Mouse (Mus musculus) G1E (cell line): Measurements from ENCODE around the gene Deup1. TPM values are rescaled to one million over a fixed set of nuclear protein-coding genes. Genes with fewer than 3 reads are reported as not detected.
"Not testable (repeated sequence)": the region's sequence is repeated elsewhere in the genome, so short reads cannot be mapped to it uniquely, and the experiment has no call there.

Experiments
- ATAC-seq: 2 replicates; pipeline ENCODE4 v1.8.0; 2016; ENCODE audit warnings: mild to moderate bottlenecking; ENCODE audit not compliant: insufficient number of reproducible peaks, poor library complexity, low FRiP score, severe bottlenecking; ENCODE audit errors: extremely low read depth
- DNase-seq: peaks from one replicate; pipeline ENCODE4 v3.0.0; 2012; ENCODE audit warnings: low spot score
- H3K27me3 ChIP-seq: 2 replicates; pipeline ENCODE4 v1.6.1; 2012; ENCODE audit warnings: mild to moderate bottlenecking, low read length, inconsistent platforms; ENCODE audit not compliant: insufficient read depth
- H3K36me3 ChIP-seq: replicated peaks from 2 replicates; pipeline ENCODE3; 2012; ENCODE audit warnings: mild to moderate bottlenecking, inconsistent platforms
- H3K4me1 ChIP-seq: 2 replicates; pipeline ENCODE4 v1.6.1; 2012; ENCODE audit warnings: low read depth, low read length, inconsistent platforms, mixed read lengths; ENCODE audit not compliant: insufficient read depth
- H3K4me3 ChIP-seq: 2 replicates; pipeline ENCODE4 v1.5.1; 2012; ENCODE audit warnings: low read depth, mild to moderate bottlenecking, inconsistent platforms, low read length, moderate library complexity, mixed read lengths
- H3K9me3 ChIP-seq: replicated peaks from 2 replicates; pipeline ENCODE4 v1.6.1; 2012; ENCODE audit warnings: inconsistent platforms
- CTCF ChIP-seq: IDR thresholded peaks from 2 replicates; pipeline ENCODE4 v1.5.1; 2012; ENCODE audit warnings: low read depth, low read length, inconsistent platforms, mixed read lengths
- GATA1 ChIP-seq: IDR thresholded peaks from 2 replicates; pipeline ENCODE4 v1.6.1; 2012; ENCODE audit warnings: borderline replicate concordance, low read length, inconsistent platforms, mixed read lengths
- GATA2 ChIP-seq: IDR thresholded peaks from 2 replicates; pipeline ENCODE4 v1.6.1; 2012; ENCODE audit warnings: low read depth, low read length, inconsistent platforms, borderline replicate concordance
- POLR2AphosphoS5 ChIP-seq: IDR thresholded peaks from 2 replicates; pipeline ENCODE4 v1.6.1; 2012; ENCODE audit warnings: low read depth, low read length, inconsistent platforms; ENCODE audit not compliant: insufficient replicate concordance
- TAL1 ChIP-seq: conservative IDR thresholded peaks from 2 replicates; pipeline ENCODE4 v1.6.1; 2012; ENCODE audit warnings: low read depth, low read length, inconsistent platforms, mixed read lengths
- polyA plus RNA-seq: library from polyadenylated mRNA; stranded (reverse); fragments of >175 nt; gene quantifications from 2 replicates; pipeline ENCODE4 v1.2.3, GENCODE M21; 2012
- total RNA-seq, 2 experiments: library from RNA; stranded (forward) in 1 of 2; stranded (reverse) in 1 of 2; fragments of 200-1000 nt in 1 of 2; fragments of >200 nt in 1 of 2; fragmentation: Nextera tagmentation in 1 of 2; gene quantifications; 2 replicates each; pipeline ENCODE4 v1.2.3; 2014 to 2017

Deup1 gene
- total and polyA plus RNA-seq, 3 experiments, result 0.11 TPM; not detected in 2

GRCm38 (mm10) chr9:15560451-15560850 is 67.3 kb downstream of the Deup1 start:
- no peaks in the 10 kb centered on the region for H3K27me3 ChIP-seq
- no peaks in the 10 kb centered on the region for H3K4me1 ChIP-seq

GRCm38 (mm10) chr9:15553322-15553721 is 74.4 kb downstream of the Deup1 start:
- no peaks in the 10 kb centered on the region for H3K9me3 ChIP-seq
- DNase-seq (no peak), ATAC-seq (no peak)

More at GRCm38 (mm10) chr9:15560451-15560850, 67.3 kb downstream of the Deup1 start:
- H3K9me3 ChIP-seq, result no peaks in the 10 kb centered on the region
- DNase-seq (no peak), ATAC-seq (no peak)
- H3K36me3 ChIP-seq, result no peaks in the 10 kb centered on the region
- TF ChIP-seq TAL1, result no peak
- no peak for TF ChIP-seq POLR2AphosphoS5
- no peak for TF ChIP-seq CTCF
- no peak for TF ChIP-seq GATA1
- no peak for TF ChIP-seq GATA2
- H3K4me3 ChIP-seq, result no peak overlapping the region

GRCm38 (mm10) chr9:15551933-15552851 is 75.5 kb downstream of the Deup1 start:
- no peak for TF ChIP-seq GATA1
- no peak for TF ChIP-seq TAL1
- TF ChIP-seq CTCF, result no peak
- ATAC-seq, result no peak

More at GRCm38 (mm10) chr9:15553322-15553721, 74.4 kb downstream of the Deup1 start:
- H3K4me1 ChIP-seq, result no peaks in the 10 kb centered on the region
- no peaks in the 10 kb centered on the region for H3K36me3 ChIP-seq
- peaks cover 2% of the 10 kb centered on the region; the same call in 1 of the 2 replicates for H3K27me3 ChIP-seq
- H3K4me3 ChIP-seq, result no peak overlapping the region
- TF ChIP-seq TAL1, result no peak
- no peak for TF ChIP-seq GATA2
- no peak for TF ChIP-seq GATA1
- TF ChIP-seq CTCF, result no peak
- no peak for TF ChIP-seq POLR2AphosphoS5

GRCm38 (mm10) chr9:15551073-15551472 is 76.7 kb downstream of the Deup1 start:
- H3K4me1 ChIP-seq, H3K27me3 ChIP-seq, H3K36me3 ChIP-seq, ATAC-seq, H3K4me3 ChIP-seq, H3K9me3 ChIP-seq, DNase-seq: not testable (repeated sequence)

More at GRCm38 (mm10) chr9:15551933-15552851, 75.5 kb downstream of the Deup1 start:
- no peak for DNase-seq
- Histone ChIP-seq H3K9me3 (no peaks in the 10 kb centered on the region), H3K27me3 (peaks cover 2% of the 10 kb centered on the region; the same call in 1 of the 2 replicates), H3K4me1 (no peaks in the 10 kb centered on the region), H3K4me3 (no peak overlapping the region), H3K36me3 (no peaks in the 10 kb centered on the region)

- DNase-seq, result no peak
- no peak for ATAC-seq
- TF ChIP-seq POLR2AphosphoS5 (no peak), CTCF (no peak)
- Histone ChIP-seq H3K27me3 (peaks cover 2% of the 10 kb centered on the region; the same call in 1 of the 2 replicates), H3K4me3 (no peak overlapping the region), H3K4me1 (no peaks in the 10 kb centered on the region), H3K36me3 (no peaks in the 10 kb centered on the region), H3K9me3 (no peaks in the 10 kb centered on the region)
These were observed 77.2 kb downstream of the Deup1 start for GRCm38 (mm10) chr9:15550461-15550961.

GRCm38 (mm10) chr9:15541735-15542354 is 85.9 kb downstream of the Deup1 start:
- TF ChIP-seq GATA1, result no peak
- H3K4me3 ChIP-seq, result no peak overlapping the region
- ATAC-seq (no peak), DNase-seq (no peak)
- peaks cover 5% of the 10 kb centered on the region for H3K4me1 ChIP-seq
- H3K27me3 ChIP-seq, result peaks cover 2% of the 10 kb centered on the region; the same call in 1 of the 2 replicates
- no peaks in the 10 kb centered on the region for H3K36me3 ChIP-seq
- no peaks in the 10 kb centered on the region for H3K9me3 ChIP-seq
